Mouse (Mus musculus) hindbrain, postnatal 0 days (tissue): ENCODE data around the gene Pwp1. TPM values are rescaled to one million over a fixed set of nuclear protein-coding genes. Genes with fewer than 3 reads are reported as not detected.

Source experiments
- ATAC-seq: fragments of 200-750 bp; cut with Nextera tagmentation; 2 replicates; pipeline ENCODE4 v1.8.0; 2017; ENCODE audit warnings: mild to moderate bottlenecking, moderate TSS enrichment, moderate library complexity
- DNase-seq: peaks from one replicate; pipeline ENCODE4 v3.0.0-alpha.2; 2015; ENCODE audit warnings: low spot score
- H3K27ac ChIP-seq: fragments of 300-500 bp; sonication (generic); 2 replicates; pipeline ENCODE4 v1.5.1; 2014; ENCODE audit warnings: mild to moderate bottlenecking
- H3K27me3 ChIP-seq: fragments of 300-500 bp; sonication (generic); 2 replicates; pipeline ENCODE4 v1.6.1; 2014; ENCODE audit warnings: low read length, mixed read lengths; ENCODE audit not compliant: insufficient read depth
- H3K36me3 ChIP-seq: fragments of 300-500 bp; sonication (generic); 2 replicates; pipeline ENCODE4 v1.6.1; 2014; ENCODE audit warnings: low read length, mixed read lengths; ENCODE audit not compliant: insufficient read depth
- H3K4me1 ChIP-seq: fragments of 300-500 bp; sonication (generic); 2 replicates; pipeline ENCODE4 v1.6.1; 2014; ENCODE audit warnings: antibody characterized with exemption, low read length, mixed read lengths; ENCODE audit not compliant: insufficient read depth
- H3K4me2 ChIP-seq: fragments of 300-500 bp; sonication (generic); 2 replicates; pipeline ENCODE4 v1.6.1; 2014; ENCODE audit warnings: low read depth, mild to moderate bottlenecking, low read length, moderate library complexity, mixed read lengths
- H3K4me3 ChIP-seq: fragments of 300-500 bp; sonication (generic); 2 replicates; pipeline ENCODE4 v1.5.1; 2014; ENCODE audit warnings: low read length
- H3K9ac ChIP-seq: fragments of 300-500 bp; sonication (generic); replicated peaks from 2 replicates; pipeline ENCODE4 v1.6.1; 2014; ENCODE audit warnings: mild to moderate bottlenecking, low read length, moderate library complexity, mixed read lengths
- H3K9me3 ChIP-seq: fragments of 300-500 bp; sonication (generic); 2 replicates; pipeline ENCODE4 v1.6.1; 2016; ENCODE audit warnings: low read length, mixed read lengths
- CTCF ChIP-seq: IDR thresholded peaks from 2 replicates; pipeline ENCODE4 v1.5.1; 2016; ENCODE audit warnings: antibody characterized with exemption, control low read depth, low read depth
- WGBS: fragments of 180-500 bp; shearing (Covaris S2); extraction: QIAGEN DNeasy Blood & Tissue Kit; methylation state at CpG from one replicate; pipeline ENCODE4 v1.1.7; 2014; 5-methylcytosine and 5-hydroxymethylcytosine counted together
- polyA plus RNA-seq: library from polyadenylated mRNA; unstranded; fragments of >200 nt; fragmentation: Nextera tagmentation; extraction: Ambion mirVana; gene quantifications from 2 replicates; pipeline ENCODE4 v1.2.1, GENCODE M21; 2015
- total RNA-seq: library from RNA; depleted of rRNA; stranded (reverse); fragments of >200 nt; gene quantifications from 2 replicates; pipeline ENCODE4 v1.2.3, GENCODE M21; 2014

Pwp1 gene
- total and polyA plus RNA-seq, 2 experiments from 2014 or later: 36.3 to 50.6 TPM

- Histone ChIP-seq H3K9ac (peak overlapping the region; percentile 77), H3K36me3 (peaks cover 22% of the 10 kb centered on the region), H3K27me3 (no peaks in the 10 kb centered on the region), H3K4me1 (peaks cover 7% of the 10 kb centered on the region), H3K27ac (no peak overlapping the region), H3K9me3 (no peaks in the 10 kb centered on the region; the same call in 1 of the 2 replicates), H3K4me2 (peak overlapping the region; percentile 70), H3K4me3 (peak overlapping the region; percentile 99)
- ATAC-seq (0 out of 2 replicates have a peak, but pooled peaks have one; percentile 6), DNase-seq (peak; percentile 10)
- TF ChIP-seq CTCF: no peak; the same call in 1 of the 2 replicates
- WGBS: 5% methylated on average over 5 of the region's 5 CpGs
Observed at GRCm38 (mm10) chr10:85872479-85872773, 43.1 kb downstream of the Pwp1 start.

- no peak for ATAC-seq
- H3K4me3 ChIP-seq: no peak overlapping the region
- H3K9ac ChIP-seq: no peak overlapping the region
- H3K36me3 ChIP-seq: peaks cover 26% of the 10 kb centered on the region
- DNase-seq: no peak
- WGBS: 89% methylated on average over 13 of the region's 13 CpGs
- peaks cover 7% of the 10 kb centered on the region for H3K4me1 ChIP-seq
- no peak for TF ChIP-seq CTCF
- no peaks in the 10 kb centered on the region; the same call in 1 of the 2 replicates for H3K9me3 ChIP-seq
- no peaks in the 10 kb centered on the region for H3K27me3 ChIP-seq
- H3K27ac ChIP-seq: no peak overlapping the region
- no peak overlapping the region for H3K4me2 ChIP-seq
Observed at GRCm38 (mm10) chr10:85873861-85874544, 44.7 kb downstream of the Pwp1 start.

GRCm38 (mm10) chr10:85875812-85876211, 46.5 kb downstream of the Pwp1 start:
- Histone ChIP-seq H3K27me3 (no peaks in the 10 kb centered on the region), H3K9me3 (no peaks in the 10 kb centered on the region), H3K4me3 (no peak overlapping the region), H3K9ac (no peak overlapping the region), H3K36me3 (peaks cover 45% of the 10 kb centered on the region), H3K4me1 (peaks cover 7% of the 10 kb centered on the region), H3K27ac (no peak overlapping the region), H3K4me2 (no peak overlapping the region)
- ATAC-seq (no peak), DNase-seq (no peak)
- 93% methylated on average over 5 of the region's 5 CpGs for WGBS
- TF ChIP-seq CTCF: no peak

GRCm38 (mm10) chr10:85879886-85880486, 50.7 kb downstream of the Pwp1 start:
- ATAC-seq (no peak), DNase-seq (no peak)
- no peak overlapping the region for H3K4me2 ChIP-seq
- no peaks in the 10 kb centered on the region for H3K9me3 ChIP-seq
- peaks cover 68% of the 10 kb centered on the region for H3K36me3 ChIP-seq
- no peak overlapping the region for H3K4me3 ChIP-seq
- 90% methylated on average over 8 of the region's 8 CpGs for WGBS
- no peak overlapping the region for H3K9ac ChIP-seq
- no peak for TF ChIP-seq CTCF
- no peak overlapping the region for H3K27ac ChIP-seq
- no peaks in the 10 kb centered on the region for H3K27me3 ChIP-seq
- no peaks in the 10 kb centered on the region for H3K4me1 ChIP-seq

- TF ChIP-seq CTCF: peak; percentile 52
- peak within 1 kb of the TSS; percentile 78 for H3K4me2 ChIP-seq
- ATAC-seq: peak; percentile 100
- peak within 1 kb of the TSS; percentile 87 for H3K27ac ChIP-seq
- WGBS: under 1% methylated on average over 74 of the region's 90 CpGs
- H3K9ac ChIP-seq: peak within 1 kb of the TSS; percentile 83
- peaks cover 11% of the 10 kb centered on the region; the same call in 1 of the 2 replicates for H3K4me1 ChIP-seq
- no peaks in the 10 kb centered on the region for H3K9me3 ChIP-seq
- H3K4me3 ChIP-seq: peak within 1 kb of the TSS; percentile 93
- H3K27me3 ChIP-seq: no peaks in the 10 kb centered on the region
- peak; percentile 99 for DNase-seq
- peaks cover 20% of the 10 kb centered on the region; the same call in 1 of the 2 replicates for H3K36me3 ChIP-seq
Observed at GRCm38 (mm10) chr10:85916498-85917309, 87.4 kb downstream of the Pwp1 start, which contains the start of gene Prdm4. Gene Prdm4, minus strand, starts transcription at chr10:85917142.

- 2% methylated on average over 23 of the region's 23 CpGs for WGBS
- Histone ChIP-seq H3K4me2 (peak within 1 kb of the TSS; percentile 72), H3K36me3 (no peaks in the 10 kb centered on the region), H3K27ac (no peak within 1 kb of the TSS), H3K27me3 (no peaks in the 10 kb centered on the region), H3K9me3 (no peaks in the 10 kb centered on the region), H3K9ac (peak within 1 kb of the TSS; percentile 58), H3K4me3 (peak within 1 kb of the TSS; percentile 55), H3K4me1 (peaks cover 8% of the 10 kb centered on the region)
- peak; percentile 25 for DNase-seq
- TF ChIP-seq CTCF: peak; percentile 23
- 0 out of 2 replicates have a peak, but pooled peaks have one; percentile 5 for ATAC-seq
Observed at GRCm38 (mm10) chr10:85927676-85928445, 98.6 kb downstream of the Pwp1 start, which contains the start of gene Ascl4. Gene Ascl4, plus strand, starts transcription at chr10:85927681.
